Mouse (Mus musculus): Measurements from ENCODE around the gene Cpsf4.
"Not testable (repeated sequence)": the region's sequence is repeated elsewhere in the genome, so short reads cannot be mapped to it uniquely, and the experiment has no call there.

The Cpsf4 gene

DNA sequence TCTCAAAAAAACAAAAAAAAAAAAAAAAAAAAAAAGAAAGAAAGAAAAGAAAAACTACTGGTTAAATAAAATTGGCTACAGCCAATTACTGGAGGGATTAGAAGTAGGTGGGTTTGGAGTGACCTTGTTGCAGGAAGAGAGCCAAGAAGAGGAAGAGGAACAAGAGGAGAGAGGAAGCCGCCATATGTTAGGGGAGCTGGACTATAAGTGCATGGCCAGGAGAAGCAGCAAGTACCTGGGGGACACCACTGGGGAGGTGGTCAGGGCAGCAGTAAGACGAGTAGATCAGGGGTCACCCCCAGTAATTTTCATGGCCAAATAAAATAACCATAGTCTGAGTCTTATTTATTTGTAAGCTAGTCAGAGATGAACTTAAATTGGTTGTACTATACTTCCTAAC, 18.2 kb downstream of the Cpsf4 start:
- DNase-seq (ENCODE audit: low spot score): no peak

DNA sequence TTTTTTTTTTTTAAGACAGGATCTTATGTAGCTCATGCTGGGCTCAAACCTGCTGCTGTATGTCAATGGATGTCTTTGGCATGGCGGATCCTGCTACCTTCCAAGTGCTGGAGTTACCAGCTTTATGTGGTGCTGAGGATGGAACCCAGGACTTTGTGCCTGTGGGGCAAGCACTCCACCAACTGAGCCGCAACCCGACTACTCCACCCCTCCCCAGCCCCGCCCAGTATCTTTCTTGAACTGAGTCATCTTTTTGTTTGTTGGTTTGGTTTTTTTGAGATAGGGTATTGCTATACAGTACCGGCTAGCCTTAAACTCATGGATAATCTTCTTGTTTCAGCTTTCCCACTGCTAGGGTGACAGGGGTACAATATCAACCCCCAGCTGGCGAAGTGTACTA, 22.4 kb downstream of the Cpsf4 start:
- DNase-seq (ENCODE audit: low spot score): no peak

- no peak for DNase-seq (ENCODE audit: low spot score)
These were observed 23.4 kb downstream of the Cpsf4 start for GRCm38 (mm10) chr5:145190373-145190772.

DNA sequence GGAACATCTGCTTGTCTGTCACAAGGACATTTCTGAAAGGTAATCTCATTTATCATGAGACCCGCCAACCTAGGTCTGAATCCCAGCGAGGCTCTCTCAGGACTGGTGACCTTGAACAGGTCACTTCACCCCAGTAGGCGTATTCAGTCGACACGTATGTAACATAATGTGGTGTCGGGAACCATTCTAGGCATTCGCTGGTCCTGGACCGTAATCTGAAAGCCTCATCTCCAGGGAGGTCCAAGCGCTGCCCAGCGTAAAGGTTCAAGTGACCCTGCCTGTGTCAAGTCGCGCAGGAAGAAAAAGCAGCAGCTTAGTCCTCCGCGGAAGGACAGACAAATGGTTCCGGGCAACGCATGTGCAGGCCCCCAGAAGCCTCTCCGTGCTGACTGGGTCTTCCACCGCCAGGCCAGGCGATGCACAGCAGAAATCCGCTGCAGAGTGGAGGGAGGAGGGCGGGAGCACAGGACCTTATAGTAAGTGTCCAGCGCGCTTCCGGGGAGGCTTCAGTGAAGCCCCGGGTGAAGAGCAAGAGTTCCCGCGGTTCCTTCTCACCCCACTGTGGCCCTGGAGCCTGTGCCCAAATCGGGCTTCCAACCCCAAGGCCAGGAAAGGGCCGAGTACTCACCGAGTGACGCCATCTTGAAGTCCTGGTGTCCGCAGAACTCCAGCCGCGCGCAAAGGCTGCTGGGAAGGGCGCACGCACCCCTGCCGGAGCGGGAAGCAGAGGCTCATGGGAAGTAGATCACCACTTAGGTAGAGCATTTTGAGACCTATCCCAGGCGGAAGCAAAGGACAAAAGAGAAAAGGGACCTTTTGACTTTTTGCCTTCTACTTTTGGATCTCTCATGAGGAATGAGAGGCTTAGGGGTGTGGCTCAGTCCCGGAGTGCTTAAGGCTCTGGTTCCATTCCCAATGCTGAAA, 24.1 kb downstream of the Cpsf4 start:
- peak; percentile 95 for DNase-seq (ENCODE audit: low spot score)

DNA sequence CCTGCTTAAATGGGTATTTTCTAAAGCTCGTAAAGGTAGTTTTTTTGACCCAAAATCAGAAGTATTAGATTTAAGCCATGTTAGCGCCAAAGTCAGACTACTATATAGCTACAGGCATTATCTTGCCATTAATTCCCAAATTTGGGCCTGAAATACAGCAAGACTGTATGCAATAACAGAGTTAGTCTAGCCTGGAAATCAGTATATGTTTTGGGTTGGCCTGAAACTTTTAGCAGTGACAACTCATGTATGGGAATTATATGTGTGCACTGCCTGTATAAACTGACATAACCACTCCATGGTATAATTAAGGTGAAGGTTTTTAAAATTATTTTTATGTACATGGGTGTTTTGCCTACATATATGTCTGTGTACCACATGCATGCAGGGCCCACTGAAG, 24.9 kb downstream of the Cpsf4 start, which contains the start of gene Atp5j2:
Gene Atp5j2 (minus strand): TSS at position 101 of the 400 bp plus-strand sequence.
- DNase-seq (ENCODE audit: low spot score): no peak

- DNase-seq (ENCODE audit: low spot score): no peak
These were observed 33.4 kb downstream of the Cpsf4 start for GRCm38 (mm10) chr5:145200387-145200786.

GRCm38 (mm10) chr5:145201321-145201991, 34.4 kb downstream of the Cpsf4 start, which contains the start of gene Zkscan14:
TSS of gene Zkscan14 (minus strand) at chr5:145201868.
- DNase-seq (ENCODE audit: low spot score): peak; percentile 73

GRCm38 (mm10) chr5:145202446-145202845, 35.4 kb downstream of the Cpsf4 start:
- DNase-seq (ENCODE audit: low spot score): no peak

DNA sequence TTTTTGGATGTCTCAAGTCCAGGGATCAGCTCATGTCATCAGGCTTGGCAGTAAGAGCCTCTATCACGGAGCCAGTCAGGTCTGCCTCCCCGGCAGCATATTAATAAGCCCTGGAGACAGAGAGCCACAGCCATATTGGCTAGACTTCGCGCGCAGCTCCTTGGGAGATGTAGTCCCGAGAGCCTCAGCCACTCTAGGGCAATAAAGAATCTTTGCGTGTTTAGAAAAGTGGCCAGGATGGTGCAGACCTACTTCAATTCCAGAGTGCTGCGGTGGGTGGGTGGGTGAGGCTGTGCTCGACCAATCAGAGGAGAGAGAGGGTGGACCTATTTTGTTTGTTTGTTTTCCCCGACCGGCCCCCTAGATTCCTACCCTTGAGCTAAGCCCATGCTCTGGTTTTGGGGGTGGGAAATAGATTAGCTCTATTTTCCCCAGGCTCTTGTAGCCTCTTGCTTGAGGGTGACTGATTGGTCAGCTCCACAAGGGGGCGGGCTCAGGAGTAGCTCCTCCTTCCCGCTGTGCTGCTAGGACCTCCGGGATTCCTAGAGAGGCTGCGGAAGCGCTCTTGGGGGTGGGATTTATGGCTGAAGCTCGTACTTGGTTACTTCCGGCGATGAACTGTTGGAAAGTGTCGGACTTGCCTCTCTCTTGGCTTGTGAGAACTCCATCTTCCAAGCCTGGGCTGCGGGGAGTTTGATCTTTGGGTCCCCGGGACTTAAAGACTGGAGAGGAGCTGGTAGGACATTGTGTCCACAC, 37.1 kb downstream of the Cpsf4 start, which contains the start of gene Zkscan5:
Gene Zkscan5 (plus strand): TSS at position 627 of the 756 bp plus-strand sequence.
- DNase-seq (ENCODE audit: low spot score): peak; percentile 98

DNA sequence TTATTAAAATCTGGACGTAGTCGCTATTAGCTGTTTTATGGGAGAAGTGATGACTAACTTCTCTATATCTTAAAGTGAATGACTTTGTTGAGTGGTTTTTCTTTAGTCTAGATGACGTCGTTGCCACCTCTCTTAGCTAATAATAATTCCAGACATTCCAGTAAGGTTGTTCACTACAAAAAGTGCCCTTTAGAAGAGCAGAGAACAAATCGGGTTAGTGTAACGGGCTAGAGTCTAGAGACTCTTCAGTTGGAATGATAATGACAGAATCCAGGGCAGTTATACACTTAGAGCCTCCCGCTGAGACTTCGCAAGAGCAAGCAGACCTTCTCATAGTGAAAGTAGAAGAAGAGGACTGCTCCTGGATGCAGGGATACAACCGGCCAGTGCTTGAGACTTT, 38.0 kb downstream of the Cpsf4 start:
- no peak for DNase-seq (ENCODE audit: low spot score)

DNA sequence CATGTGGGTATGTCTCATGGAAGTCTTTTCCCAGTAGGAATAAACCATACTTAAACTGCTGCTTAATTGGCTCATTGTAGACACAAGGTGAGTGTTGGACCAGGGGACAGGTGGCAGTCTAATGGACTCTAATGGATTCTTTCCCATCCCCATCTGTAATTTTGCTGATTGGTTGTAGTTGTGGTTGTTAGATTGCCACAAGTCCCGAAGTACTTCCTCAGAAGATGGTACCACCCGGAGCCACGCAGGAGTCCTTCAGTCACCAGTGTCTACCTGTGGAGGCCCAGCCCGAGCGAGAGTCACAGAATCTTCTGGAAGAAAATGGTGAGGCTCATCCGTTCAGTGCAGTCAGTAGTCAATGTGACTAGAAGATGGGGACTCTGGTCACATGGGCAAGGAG, 40.4 kb downstream of the Cpsf4 start:
- no peak for DNase-seq (ENCODE audit: low spot score)

- DNase-seq (ENCODE audit: low spot score): no peak
These were observed 40.9 kb downstream of the Cpsf4 start for GRCm38 (mm10) chr5:145207954-145208353.

- DNase-seq (ENCODE audit: low spot score): not testable (repeated sequence)
These were observed 41.4 kb downstream of the Cpsf4 start for GRCm38 (mm10) chr5:145208391-145208790.

- DNase-seq (ENCODE audit: low spot score): no peak
These were observed 44.3 kb downstream of the Cpsf4 start for GRCm38 (mm10) chr5:145211340-145211739.

- DNase-seq (ENCODE audit: low spot score): no peak
These were observed 45.2 kb downstream of the Cpsf4 start for GRCm38 (mm10) chr5:145212216-145212615.

DNA sequence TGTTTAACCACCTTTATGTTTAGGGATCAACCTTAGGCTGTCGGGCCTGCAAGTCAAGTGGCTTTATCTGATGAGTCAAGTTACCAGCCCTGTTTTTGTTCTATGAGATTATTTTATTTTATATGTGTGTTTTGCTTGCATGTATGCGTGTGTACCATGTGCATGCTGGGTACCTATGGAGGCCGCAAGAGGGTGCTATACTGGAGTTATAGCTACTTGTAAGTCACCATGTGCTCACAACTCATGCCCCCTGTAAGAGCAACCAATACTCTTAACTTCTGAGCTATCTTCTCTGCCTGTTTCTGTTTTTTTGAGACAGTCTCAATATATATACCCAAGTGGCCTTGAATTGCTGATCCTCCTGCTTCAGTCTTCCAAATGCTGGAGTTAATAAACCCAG, 46.5 kb downstream of the Cpsf4 start:
- no peak for DNase-seq (ENCODE audit: low spot score)

- no peak for DNase-seq (ENCODE audit: low spot score)
These were observed 47.7 kb downstream of the Cpsf4 start for GRCm38 (mm10) chr5:145214679-145215078.

DNA sequence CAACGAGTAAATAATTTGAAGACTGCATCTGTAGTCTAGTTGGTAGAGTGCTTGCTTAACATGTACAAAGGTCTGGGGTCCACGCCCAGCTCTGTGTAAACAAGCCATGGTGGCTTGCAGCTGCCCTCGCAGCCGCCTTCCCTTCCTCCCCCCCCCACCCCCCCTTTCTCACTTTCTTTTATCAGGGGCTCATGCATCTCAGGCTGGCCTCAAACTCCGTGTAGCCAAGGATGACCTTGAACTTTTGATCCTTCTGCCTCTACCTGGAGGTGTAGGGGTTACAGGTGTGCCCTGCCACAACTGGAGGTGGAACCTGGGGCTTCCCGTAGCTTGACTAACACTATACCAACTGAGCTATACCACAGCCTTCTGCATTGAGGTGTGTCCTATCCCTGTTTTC, 50.7 kb downstream of the Cpsf4 start:
- no peak for DNase-seq (ENCODE audit: low spot score)

- DNase-seq (ENCODE audit: low spot score): no peak
These were observed 51.2 kb downstream of the Cpsf4 start for GRCm38 (mm10) chr5:145218206-145218605.

- DNase-seq (ENCODE audit: low spot score): no peak
These were observed 51.7 kb downstream of the Cpsf4 start for GRCm38 (mm10) chr5:145218671-145219070.

GRCm38 (mm10) chr5:145219981-145220380, 53.0 kb downstream of the Cpsf4 start:
- DNase-seq (ENCODE audit: low spot score): no peak

DNA sequence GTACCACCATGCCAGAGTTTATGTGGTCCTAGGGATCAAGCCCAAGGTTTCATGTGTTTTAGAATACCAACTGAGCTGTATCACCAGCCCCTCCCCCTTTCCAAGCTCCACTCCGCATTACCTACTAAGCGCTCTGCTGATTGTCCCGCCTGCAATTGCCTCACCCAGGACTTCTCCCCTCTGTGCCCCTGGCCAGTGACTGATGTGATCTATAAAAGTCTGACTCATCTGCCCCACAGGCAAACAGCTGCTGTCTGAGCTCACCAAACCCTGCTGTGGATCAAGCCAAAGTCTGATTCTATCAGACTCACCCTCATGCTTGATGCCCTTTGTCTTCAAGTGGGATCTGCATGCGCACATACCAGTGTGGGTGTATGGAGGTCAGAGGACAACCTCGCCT, 55.8 kb downstream of the Cpsf4 start:
- no peak for DNase-seq (ENCODE audit: low spot score)
